Mouse (Mus musculus) hindbrain, embryonic 15.5 days (tissue): ENCODE data around the gene Cant1. TPM values are rescaled to one million over a fixed set of nuclear protein-coding genes. Genes with fewer than 3 reads are reported as not detected.
A peak's percentile ranks its signal among the peaks of the same experiment; 100 is the strongest.

ENCODE experiments used
- ATAC-seq: fragments of 200-750 bp; cut with Nextera tagmentation; 2 replicates; pipeline ENCODE4 v1.8.0; 2017; ENCODE audit warnings: low read depth, moderate number of reproducible peaks, moderate TSS enrichment; ENCODE audit not compliant: low FRiP score
- H3K27ac ChIP-seq: fragments of 300-500 bp; sonication (generic); replicated peaks from 2 replicates; pipeline ENCODE4 v1.5.1; 2015; ENCODE audit warnings: mild to moderate bottlenecking, inconsistent platforms
- H3K27me3 ChIP-seq: fragments of 300-500 bp; sonication (generic); 2 replicates; pipeline ENCODE4 v1.6.1; 2015; ENCODE audit warnings: control low read depth, inconsistent platforms
- H3K36me3 ChIP-seq: fragments of 300-500 bp; sonication (generic); 2 replicates; pipeline ENCODE4 v1.6.1; 2015; ENCODE audit warnings: control low read depth, inconsistent platforms
- H3K4me1 ChIP-seq: fragments of 300-500 bp; sonication (generic); replicated peaks from 2 replicates; pipeline ENCODE4 v1.6.1; 2015; ENCODE audit warnings: control low read depth, inconsistent platforms
- H3K4me2 ChIP-seq: fragments of 300-500 bp; sonication (generic); 2 replicates; pipeline ENCODE4 v1.6.1; 2015; ENCODE audit warnings: moderate library complexity, mild to moderate bottlenecking, inconsistent platforms
- H3K4me3 ChIP-seq: fragments of 300-500 bp; sonication (generic); 2 replicates; pipeline ENCODE4 v1.5.1; 2015; ENCODE audit warnings: mild to moderate bottlenecking, inconsistent platforms
- H3K9ac ChIP-seq: fragments of 300-500 bp; sonication (generic); 2 replicates; pipeline ENCODE4 v1.6.1; 2015; ENCODE audit warnings: inconsistent platforms
- H3K9me3 ChIP-seq: fragments of 300-500 bp; sonication (generic); 2 replicates; pipeline ENCODE4 v1.6.1; 2016; ENCODE audit warnings: control low read depth, inconsistent platforms
- WGBS: fragments of 180-500 bp; shearing (Covaris S2); methylation state at CpG from one replicate; pipeline ENCODE4 v1.1.7; 2015; 5-methylcytosine and 5-hydroxymethylcytosine counted together
- polyA plus RNA-seq: library from polyadenylated mRNA; unstranded; fragments of >200 nt; fragmentation: Nextera tagmentation; extraction: Ambion mirVana; gene quantifications from 2 replicates; pipeline ENCODE4 v1.2.1, GENCODE M21; 2015

The Cant1 gene
- polyA plus RNA-seq, 1 experiment from 2014 or later, result 33.7 TPM

- no peak for ATAC-seq
- no peaks in the 10 kb centered on the region for H3K36me3 ChIP-seq
- H3K9ac ChIP-seq, result peak overlapping the region; percentile 9; the same call in 1 of the 2 replicates
- no peaks in the 10 kb centered on the region for H3K9me3 ChIP-seq
- peaks cover 51% of the 10 kb centered on the region for H3K4me1 ChIP-seq
- H3K27ac ChIP-seq, result peak overlapping the region; percentile 65
- 0 out of 2 replicates have a peak, but pooled peaks cover 5% of the 10 kb centered on the region for H3K27me3 ChIP-seq
- H3K4me3 ChIP-seq, result peak overlapping the region; percentile 31
- 11% methylated on average over 11 of the region's 11 CpGs for WGBS
- peak overlapping the region; percentile 49 for H3K4me2 ChIP-seq
These were observed 9.6 kb upstream of the Cant1 start for GRCm38 (mm10) chr11:118428460-118428868.

- no peaks in the 10 kb centered on the region for H3K36me3 ChIP-seq
- H3K9ac ChIP-seq, result peak within 1 kb of the TSS; percentile 9; the same call in 1 of the 2 replicates
- WGBS, result 5% methylated on average over 8 of the region's 8 CpGs
- H3K4me3 ChIP-seq, result peak within 1 kb of the TSS; percentile 31
- H3K27ac ChIP-seq, result peak within 1 kb of the TSS; percentile 65
- H3K27me3 ChIP-seq, result 0 out of 2 replicates have a peak, but pooled peaks cover 5% of the 10 kb centered on the region
- peak within 1 kb of the TSS; percentile 49 for H3K4me2 ChIP-seq
- H3K4me1 ChIP-seq, result peaks cover 52% of the 10 kb centered on the region
- H3K9me3 ChIP-seq, result no peaks in the 10 kb centered on the region
- ATAC-seq, result no peak
These were observed 9.1 kb upstream of the Cant1 start, which contains the start of gene C1qtnf1 for GRCm38 (mm10) chr11:118427986-118428385. TSS of gene C1qtnf1 (plus strand) at chr11:118428203.

- Histone ChIP-seq H3K4me2 (peak overlapping the region; percentile 49), H3K27ac (0 out of 2 replicates have a peak overlapping the region, but pooled peaks have one; percentile 65), H3K9ac (no peak overlapping the region), H3K4me1 (peaks cover 53% of the 10 kb centered on the region), H3K36me3 (no peaks in the 10 kb centered on the region), H3K27me3 (peaks cover 5% of the 10 kb centered on the region; the same call in 1 of the 2 replicates), H3K9me3 (no peaks in the 10 kb centered on the region), H3K4me3 (no peak overlapping the region)
- no peak for ATAC-seq
- WGBS, result 58% methylated on average over 3 of the region's 3 CpGs
These were observed 8.4 kb upstream of the Cant1 start for GRCm38 (mm10) chr11:118427266-118427779.

- H3K9me3 ChIP-seq, result no peaks in the 10 kb centered on the region
- H3K36me3 ChIP-seq, result no peaks in the 10 kb centered on the region
- no peak overlapping the region for H3K4me3 ChIP-seq
- H3K27ac ChIP-seq, result no peak overlapping the region
- H3K4me1 ChIP-seq, result peaks cover 51% of the 10 kb centered on the region
- ATAC-seq, result no peak
- WGBS, result 70% methylated on average over 5 of the region's 5 CpGs
- H3K27me3 ChIP-seq, result peaks cover 5% of the 10 kb centered on the region; the same call in 1 of the 2 replicates
- H3K9ac ChIP-seq, result no peak overlapping the region
- no peak overlapping the region for H3K4me2 ChIP-seq
These were observed 7.9 kb upstream of the Cant1 start for GRCm38 (mm10) chr11:118426765-118427164.

- no peaks in the 10 kb centered on the region for H3K9me3 ChIP-seq
- H3K4me3 ChIP-seq, result no peak overlapping the region
- ATAC-seq, result no peak
- H3K27ac ChIP-seq, result no peak overlapping the region
- 67% methylated on average over 13 of the region's 13 CpGs for WGBS
- H3K4me1 ChIP-seq, result peaks cover 41% of the 10 kb centered on the region
- H3K27me3 ChIP-seq, result peaks cover 5% of the 10 kb centered on the region; the same call in 1 of the 2 replicates
- H3K4me2 ChIP-seq, result no peak overlapping the region
- H3K36me3 ChIP-seq, result no peaks in the 10 kb centered on the region
- H3K9ac ChIP-seq, result no peak overlapping the region
These were observed 5.9 kb upstream of the Cant1 start for GRCm38 (mm10) chr11:118424621-118425335.

GRCm38 (mm10) chr11:118423266-118423971 is 4.5 kb upstream of the Cant1 start:
- Histone ChIP-seq H3K4me1 (peaks cover 36% of the 10 kb centered on the region), H3K27ac (peak overlapping the region; percentile 36), H3K9me3 (no peaks in the 10 kb centered on the region), H3K4me2 (peak overlapping the region; percentile 40), H3K36me3 (no peaks in the 10 kb centered on the region), H3K4me3 (no peak overlapping the region), H3K27me3 (peaks cover 5% of the 10 kb centered on the region; the same call in 1 of the 2 replicates), H3K9ac (peak overlapping the region; percentile 23)
- ATAC-seq, result peak; percentile 27; the same call in 1 of the 2 replicates
- 8% methylated on average over 18 of the region's 18 CpGs for WGBS

- Histone ChIP-seq H3K9ac (no peak overlapping the region), H3K36me3 (no peaks in the 10 kb centered on the region), H3K4me2 (no peak overlapping the region), H3K27me3 (no peaks in the 10 kb centered on the region; the same call in 1 of the 2 replicates), H3K4me1 (peaks cover 52% of the 10 kb centered on the region), H3K9me3 (no peaks in the 10 kb centered on the region), H3K27ac (no peak overlapping the region), H3K4me3 (no peak overlapping the region)
- ATAC-seq, result no peak
- WGBS, result 82% methylated on average over 7 of the region's 7 CpGs
These were observed 1.4 kb upstream of the Cant1 start for GRCm38 (mm10) chr11:118420261-118420660.

GRCm38 (mm10) chr11:118418442-118418833 is 448 bp downstream of the Cant1 start:
- WGBS, result 7% methylated on average over 12 of the region's 12 CpGs
- peak; percentile 15; the same call in 1 of the 2 replicates for ATAC-seq
- H3K27me3 ChIP-seq, result no peaks in the 10 kb centered on the region; the same call in 1 of the 2 replicates

GRCm38 (mm10) chr11:118417496-118417895 is 1.4 kb downstream of the Cant1 start:
- Histone ChIP-seq H3K4me3 (peak overlapping the region; percentile 78; the same call in 1 of the 2 replicates), H3K27me3 (no peaks in the 10 kb centered on the region; the same call in 1 of the 2 replicates), H3K9me3 (no peaks in the 10 kb centered on the region), H3K36me3 (no peaks in the 10 kb centered on the region), H3K27ac (no peak overlapping the region), H3K4me2 (peak overlapping the region; percentile 87), H3K4me1 (peaks cover 42% of the 10 kb centered on the region), H3K9ac (no peak overlapping the region)
- 89% methylated on average over 9 of the region's 9 CpGs for WGBS
- ATAC-seq, result no peak

More at GRCm38 (mm10) chr11:118418442-118418833, 448 bp downstream of the Cant1 start:
- H3K9me3 ChIP-seq, result no peaks in the 10 kb centered on the region
- peaks cover 41% of the 10 kb centered on the region for H3K4me1 ChIP-seq
- H3K9ac ChIP-seq, result peak overlapping the region; percentile 95
- H3K4me3 ChIP-seq, result peak overlapping the region; percentile 78
- no peaks in the 10 kb centered on the region for H3K36me3 ChIP-seq
- H3K4me2 ChIP-seq, result peak overlapping the region; percentile 87
- peak overlapping the region; percentile 79 for H3K27ac ChIP-seq

- Histone ChIP-seq H3K9me3 (no peaks in the 10 kb centered on the region), H3K4me2 (no peak overlapping the region), H3K4me3 (no peak overlapping the region), H3K4me1 (peaks cover 42% of the 10 kb centered on the region), H3K36me3 (peaks cover under 1% of the 10 kb centered on the region; the same call in 1 of the 2 replicates), H3K27ac (no peak overlapping the region), H3K9ac (no peak overlapping the region), H3K27me3 (no peaks in the 10 kb centered on the region)
- WGBS, result 78% methylated on average over 7 of the region's 7 CpGs
- ATAC-seq, result no peak
These were observed 2.8 kb downstream of the Cant1 start for GRCm38 (mm10) chr11:118416046-118416445.

- Histone ChIP-seq H3K4me2 (no peak overlapping the region), H3K4me3 (no peak overlapping the region), H3K9ac (no peak overlapping the region), H3K36me3 (peaks cover 5% of the 10 kb centered on the region; the same call in 1 of the 2 replicates), H3K4me1 (peaks cover 42% of the 10 kb centered on the region), H3K9me3 (no peaks in the 10 kb centered on the region), H3K27ac (no peak overlapping the region), H3K27me3 (no peaks in the 10 kb centered on the region)
- ATAC-seq, result no peak
- 87% methylated on average over 6 of the region's 6 CpGs for WGBS
These were observed 3.3 kb downstream of the Cant1 start for GRCm38 (mm10) chr11:118415630-118416029.
